Mouse (Mus musculus) heart, adult 2 months (tissue): ENCODE measurements around the gene Serping1.

Experiments
- CTCF ChIP-seq: fragments of 200-600 bp; IDR thresholded peaks from 2 replicates; pipeline ENCODE4 v1.8.1; 2022; ENCODE audit warnings: antibody characterized with exemption, mild to moderate bottlenecking, moderate library complexity
- EP300 ChIP-seq: fragments of 200-500 bp; IDR thresholded peaks from 2 replicates; pipeline ENCODE4 v1.6.1; 2011; ENCODE audit warnings: low read depth, low read length, control low read depth; ENCODE audit not compliant: insufficient read depth
- POLR2A ChIP-seq: fragments of 200-500 bp; IDR thresholded peaks from 2 replicates; pipeline ENCODE4 v1.6.1; 2011; ENCODE audit warnings: mild to moderate bottlenecking, low read depth, low read length, control low read depth; ENCODE audit not compliant: insufficient read depth

GRCm38 (mm10) chr2:84812676-84813075, 37.4 kb upstream of the Serping1 start:
- TF ChIP-seq CTCF (no peak), EP300 (no peak), POLR2A (no peak)
